Comparison of ENCODE assay signal across 17 mouse cellular contexts in the genomic region with DNA sequence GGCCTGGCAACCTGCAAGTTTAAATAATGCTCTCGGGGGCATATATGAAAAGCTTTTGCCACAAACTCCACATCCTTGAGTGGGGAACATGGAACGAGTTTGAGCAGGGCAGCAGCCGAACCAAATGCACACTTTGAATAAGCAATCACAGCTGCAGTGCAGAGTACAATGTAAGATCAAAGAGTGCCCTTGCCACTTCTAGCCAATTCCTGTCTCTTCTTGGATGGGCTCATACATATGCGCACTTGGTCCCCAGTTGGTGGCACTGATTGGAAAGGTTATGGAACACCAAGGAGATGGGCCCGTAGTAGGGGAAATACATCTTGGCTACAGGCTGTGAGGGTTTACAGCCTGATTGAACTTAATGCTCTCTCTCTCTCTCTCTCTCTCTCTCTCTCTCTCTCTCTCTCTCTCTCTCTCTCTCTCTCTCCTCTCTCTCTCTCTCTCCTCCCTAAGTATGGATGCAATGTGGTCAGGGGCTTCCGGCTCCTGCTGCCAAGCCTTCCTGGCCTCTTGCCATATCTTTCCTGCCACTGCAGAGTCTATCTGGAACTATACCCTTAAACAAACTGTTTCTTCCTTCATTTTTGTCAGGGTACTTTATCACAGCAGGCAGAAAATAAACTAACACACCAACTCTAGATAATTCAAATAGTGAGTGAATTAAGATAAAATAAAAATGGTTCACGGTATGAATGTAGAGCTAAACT.
A peak's percentile ranks its signal among the peaks of the same experiment; 100 is the strongest.
DNase-seq lines count a peak whose midpoint lies in the region; ATAC-seq and TF ChIP-seq lines count a peak whose summit lies in the region.
"Had no signal": no experiment of that assay in that cellular context is flagged by ENCODE, and none has a peak within 500 bp of the region (broad histone marks: within the 10 kb centered on the region; RNA-seq: fewer than 3 reads in every experiment).

No protein-coding gene starts in this region.

- ATAC-seq in erythroid progenitor cell, adult 5-6 weeks (replicated peaks; ENCODE audit: low FRiP score, poor library complexity, severe bottlenecking), result no peak
- ATAC-seq: inflammation-experienced regulatory T-cells, adult 6 months; liver, embryonic 12.5 days; midbrain, embryonic 16.5 days had no signal

- TF ChIP-seq CTCF in cerebellum, adult 2 months (IDR thresholded peaks at IDR 0.05; ENCODE audit: borderline replicate concordance, insufficient read depth, low read depth, low read length), result no peak
- no peak for TF ChIP-seq CTCF in brain, embryonic 14.5 days (IDR thresholded peaks at IDR 0.05; ENCODE audit: borderline replicate concordance, extremely low read depth, insufficient read depth, insufficient read length)

- H3K27ac ChIP-seq in cerebellum, adult 2 months (ENCODE audit: insufficient read depth, low read length), result no peak overlapping the region
- H3K27ac ChIP-seq: embryonic facial prominence, embryonic 12.5 days; hindbrain, embryonic 12.5 days; liver, embryonic 12.5 days had no signal

- DNase-seq in cerebellum, postnatal 14 days, result peak; percentile 1 to 9
- no peak for DNase-seq in cerebellum, adult 2 months
- peak; percentile 14 to 24 for DNase-seq in kidney, postnatal 4 days
- no peak for DNase-seq in kidney, adult 18-20 months
- peak; percentile 5 for DNase-seq in brain, embryonic 14.5 days (ENCODE audit: low read depth)
- DNase-seq in lung, postnatal 4 days, result peak; percentile 49 to 78
- DNase-seq in adrenal gland, postnatal 4 days (ENCODE audit: low spot score in 2 of 2), result no peak
- DNase-seq: gastrocnemius, postnatal 14 days; kidney, postnatal 36 days; layer of hippocampus, postnatal 36 days; thymus, adult 18-20 months had no signal

- TF ChIP-seq POLR2A in cerebellum, adult 2 months (IDR thresholded peaks at IDR 0.05; ENCODE audit: borderline replicate concordance, insufficient read depth, low read length), result no peak
- no peak for TF ChIP-seq POLR2A in brain, embryonic 14.5 days (IDR thresholded peaks at IDR 0.05; ENCODE audit: borderline replicate concordance, extremely low read depth, insufficient read depth, insufficient read length, poor library complexity, severe bottlenecking)

- H3K4me1 ChIP-seq in cerebellum, adult 2 months (ENCODE audit: control insufficient read depth, insufficient read depth, low read length), result no peaks in the 10 kb centered on the region
- H3K4me1 ChIP-seq: embryonic facial prominence, embryonic 12.5 days; hindbrain, embryonic 12.5 days; liver, embryonic 12.5 days had no signal

- no peak overlapping the region for H3K4me3 ChIP-seq in cerebellum, adult 2 months (replicated peaks; ENCODE audit: insufficient read depth, low read depth, low read length)
- H3K4me3 ChIP-seq: embryonic facial prominence, embryonic 12.5 days; hindbrain, embryonic 12.5 days; liver, embryonic 12.5 days had no signal

- 39% methylated on average over 7 of the region's 7 CpGs for WGBS in cerebellum, adult 2 months

- no peaks in the 10 kb centered on the region for H3K27me3 ChIP-seq in cerebellum, adult 2 months (ENCODE audit: control insufficient read depth, insufficient read depth, low read length)
- H3K27me3 ChIP-seq: embryonic facial prominence, embryonic 12.5 days; hindbrain, embryonic 12.5 days; liver, embryonic 12.5 days had no signal

Comparison
In these comparisons a context has a peak if more than half of its experiments do, and no peak if none do; other contexts are left out.
1. DNase-seq: peak in cerebellum, postnatal 14 days (2 of 2), kidney, postnatal 4 days (2 of 2), brain, embryonic 14.5 days (single experiment) and lung, postnatal 4 days (2 of 2); none in cerebellum, adult 2 months (0 of 2), kidney, adult 18-20 months (single experiment) and adrenal gland, postnatal 4 days (0 of 2).